Mouse (Mus musculus) intestine, embryonic 15.5 days (tissue): ENCODE data around the gene Abhd12b. TPM values are rescaled to one million over a fixed set of nuclear protein-coding genes. Genes with fewer than 3 reads are reported as not detected.

Experiments used
- ATAC-seq: fragments of 200-750 bp; cut with Nextera tagmentation; 2 replicates; pipeline ENCODE4 v1.8.0; 2017; ENCODE audit warnings: moderate TSS enrichment, moderate library complexity
- H3K27ac ChIP-seq: fragments of 300-500 bp; sonication (generic); 2 replicates; pipeline ENCODE4 v1.5.1; 2015; ENCODE audit warnings: mild to moderate bottlenecking, inconsistent platforms
- H3K27me3 ChIP-seq: fragments of 300-500 bp; sonication (generic); replicated peaks from 2 replicates; pipeline ENCODE4 v1.6.1; 2015; ENCODE audit warnings: inconsistent platforms
- H3K36me3 ChIP-seq: fragments of 300-500 bp; sonication (generic); 2 replicates; pipeline ENCODE4 v1.6.1; 2015; ENCODE audit warnings: inconsistent platforms
- H3K4me1 ChIP-seq: fragments of 300-500 bp; sonication (generic); replicated peaks from 2 replicates; pipeline ENCODE4 v1.6.1; 2015; ENCODE audit warnings: inconsistent platforms
- H3K4me2 ChIP-seq: fragments of 300-500 bp; sonication (generic); replicated peaks from 2 replicates; pipeline ENCODE4 v1.6.1; 2015; ENCODE audit warnings: mild to moderate bottlenecking, inconsistent platforms
- H3K4me3 ChIP-seq: fragments of 300-500 bp; sonication (generic); replicated peaks from 2 replicates; pipeline ENCODE4 v1.5.1; 2015; ENCODE audit warnings: inconsistent platforms
- H3K9ac ChIP-seq: fragments of 300-500 bp; sonication (generic); 2 replicates; pipeline ENCODE4 v1.6.1; 2015; ENCODE audit warnings: inconsistent platforms
- H3K9me3 ChIP-seq: fragments of 300-500 bp; sonication (generic); 2 replicates; pipeline ENCODE4 v1.6.1; 2016; ENCODE audit warnings: inconsistent platforms
- WGBS: fragments of 180-500 bp; shearing (Covaris S2); methylation state at CpG from one replicate; pipeline ENCODE4 v1.1.7; 2015; 5-methylcytosine and 5-hydroxymethylcytosine counted together
- polyA plus RNA-seq: library from polyadenylated mRNA; unstranded; fragments of >200 nt; fragmentation: Nextera tagmentation; extraction: Ambion mirVana; gene quantifications from 2 replicates; pipeline ENCODE4 v1.2.1, GENCODE M21; 2015

Gene Abhd12b
- polyA plus RNA-seq, 1 experiment from 2014 or later: 0.11 TPM

GRCm38 (mm10) chr12:70117146-70117545 is 36.8 kb upstream of the Abhd12b start:
- 83% methylated on average over 10 of the region's 10 CpGs for WGBS
- Histone ChIP-seq H3K36me3 (no peaks in the 10 kb centered on the region), H3K27ac (no peak overlapping the region), H3K9me3 (no peaks in the 10 kb centered on the region), H3K27me3 (no peaks in the 10 kb centered on the region), H3K4me3 (no peak overlapping the region), H3K4me2 (no peak overlapping the region), H3K4me1 (no peaks in the 10 kb centered on the region), H3K9ac (no peak overlapping the region)
- no peak for ATAC-seq

GRCm38 (mm10) chr12:70118721-70119345 is 35.1 kb upstream of the Abhd12b start:
- H3K27me3 ChIP-seq: no peaks in the 10 kb centered on the region
- ATAC-seq: no peak
- H3K36me3 ChIP-seq: no peaks in the 10 kb centered on the region
- H3K9ac ChIP-seq: no peak overlapping the region
- H3K4me3 ChIP-seq: no peak overlapping the region
- no peaks in the 10 kb centered on the region for H3K9me3 ChIP-seq
- no peak overlapping the region for H3K27ac ChIP-seq
- H3K4me1 ChIP-seq: no peaks in the 10 kb centered on the region
- 87% methylated on average over 10 of the region's 10 CpGs for WGBS
- H3K4me2 ChIP-seq: no peak overlapping the region

GRCm38 (mm10) chr12:70119552-70119951 is 34.4 kb upstream of the Abhd12b start:
- H3K9ac ChIP-seq: no peak overlapping the region
- H3K4me3 ChIP-seq: no peak overlapping the region
- WGBS: 66% methylated on average over 2 of the region's 2 CpGs
- no peaks in the 10 kb centered on the region for H3K36me3 ChIP-seq
- H3K27me3 ChIP-seq: no peaks in the 10 kb centered on the region
- H3K27ac ChIP-seq: no peak overlapping the region
- H3K4me1 ChIP-seq: no peaks in the 10 kb centered on the region
- ATAC-seq: no peak
- H3K4me2 ChIP-seq: no peak overlapping the region
- no peaks in the 10 kb centered on the region for H3K9me3 ChIP-seq

GRCm38 (mm10) chr12:70126626-70127025 is 27.3 kb upstream of the Abhd12b start:
- ATAC-seq: no peak
- Histone ChIP-seq H3K4me2 (no peak overlapping the region), H3K4me3 (no peak overlapping the region), H3K27ac (no peak overlapping the region), H3K9me3 (no peaks in the 10 kb centered on the region), H3K27me3 (no peaks in the 10 kb centered on the region), H3K9ac (no peak overlapping the region), H3K36me3 (no peaks in the 10 kb centered on the region), H3K4me1 (no peaks in the 10 kb centered on the region)
- WGBS: 86% methylated on average over 4 of the region's 4 CpGs

- Histone ChIP-seq H3K4me3 (no peak overlapping the region), H3K9ac (no peak overlapping the region), H3K9me3 (no peaks in the 10 kb centered on the region), H3K36me3 (no peaks in the 10 kb centered on the region), H3K4me2 (no peak overlapping the region), H3K27me3 (no peaks in the 10 kb centered on the region), H3K4me1 (no peaks in the 10 kb centered on the region), H3K27ac (no peak overlapping the region)
- 39% methylated on average over 5 of the region's 5 CpGs for WGBS
- ATAC-seq: no peak
Measured at GRCm38 (mm10) chr12:70129105-70129504, 24.8 kb upstream of the Abhd12b start.

GRCm38 (mm10) chr12:70131042-70131675 is 22.8 kb upstream of the Abhd12b start:
- no peaks in the 10 kb centered on the region for H3K27me3 ChIP-seq
- WGBS: 42% methylated on average over 20 of the region's 20 CpGs
- no peaks in the 10 kb centered on the region for H3K4me1 ChIP-seq
- H3K4me3 ChIP-seq: peak overlapping the region; percentile 6; the same call in 1 of the 2 replicates
- no peaks in the 10 kb centered on the region for H3K36me3 ChIP-seq
- no peak for ATAC-seq
- 0 out of 2 replicates have a peak overlapping the region, but pooled peaks have one; percentile 17 for H3K27ac ChIP-seq
- peak overlapping the region; percentile 43 for H3K4me2 ChIP-seq
- no peaks in the 10 kb centered on the region for H3K9me3 ChIP-seq
- H3K9ac ChIP-seq: peak overlapping the region; percentile 11; the same call in 1 of the 2 replicates

- no peak overlapping the region for H3K9ac ChIP-seq
- 89% methylated on average over 20 of the region's 20 CpGs for WGBS
- H3K27me3 ChIP-seq: no peaks in the 10 kb centered on the region
- H3K4me2 ChIP-seq: no peak overlapping the region
- no peak overlapping the region for H3K4me3 ChIP-seq
- no peak for ATAC-seq
- H3K9me3 ChIP-seq: no peaks in the 10 kb centered on the region
- no peaks in the 10 kb centered on the region for H3K4me1 ChIP-seq
- no peaks in the 10 kb centered on the region for H3K36me3 ChIP-seq
- H3K27ac ChIP-seq: no peak overlapping the region
Measured at GRCm38 (mm10) chr12:70134627-70135235, 19.2 kb upstream of the Abhd12b start.

- H3K9ac ChIP-seq: no peak overlapping the region
- WGBS: 46% methylated on average over 12 of the region's 12 CpGs
- H3K4me1 ChIP-seq: no peaks in the 10 kb centered on the region
- no peaks in the 10 kb centered on the region for H3K36me3 ChIP-seq
- ATAC-seq: no peak
- H3K9me3 ChIP-seq: no peaks in the 10 kb centered on the region
- peak overlapping the region; percentile 12; the same call in 1 of the 2 replicates for H3K4me2 ChIP-seq
- H3K4me3 ChIP-seq: no peak overlapping the region
- H3K27me3 ChIP-seq: no peaks in the 10 kb centered on the region
- no peak overlapping the region for H3K27ac ChIP-seq
Measured at GRCm38 (mm10) chr12:70136185-70136756, 17.7 kb upstream of the Abhd12b start.

GRCm38 (mm10) chr12:70137095-70137494 is 16.8 kb upstream of the Abhd12b start:
- WGBS: 64% methylated on average over 4 of the region's 4 CpGs
- Histone ChIP-seq H3K9ac (no peak overlapping the region), H3K9me3 (no peaks in the 10 kb centered on the region), H3K4me3 (no peak overlapping the region), H3K27ac (no peak overlapping the region), H3K27me3 (no peaks in the 10 kb centered on the region), H3K36me3 (no peaks in the 10 kb centered on the region), H3K4me1 (no peaks in the 10 kb centered on the region), H3K4me2 (no peak overlapping the region)
- ATAC-seq: no peak

- no peak for ATAC-seq
- Histone ChIP-seq H3K4me1 (no peaks in the 10 kb centered on the region), H3K9me3 (no peaks in the 10 kb centered on the region), H3K4me3 (no peak overlapping the region), H3K27me3 (no peaks in the 10 kb centered on the region), H3K36me3 (no peaks in the 10 kb centered on the region), H3K9ac (no peak overlapping the region), H3K4me2 (no peak overlapping the region), H3K27ac (no peak overlapping the region)
- WGBS: 69% methylated on average over 9 of the region's 9 CpGs
Measured at GRCm38 (mm10) chr12:70137626-70138025, 16.3 kb upstream of the Abhd12b start.

GRCm38 (mm10) chr12:70139871-70140270 is 14.1 kb upstream of the Abhd12b start:
- ATAC-seq: no peak

GRCm38 (mm10) chr12:70140542-70140941 is 13.4 kb upstream of the Abhd12b start:
- H3K9me3 ChIP-seq: no peaks in the 10 kb centered on the region
- H3K27ac ChIP-seq: no peak overlapping the region
- no peaks in the 10 kb centered on the region for H3K27me3 ChIP-seq
- WGBS: 93% methylated on average over 5 of the region's 5 CpGs
- H3K4me1 ChIP-seq: no peaks in the 10 kb centered on the region
- no peaks in the 10 kb centered on the region for H3K36me3 ChIP-seq
- no peak overlapping the region for H3K4me2 ChIP-seq
- ATAC-seq: no peak
- no peak overlapping the region for H3K4me3 ChIP-seq
- H3K9ac ChIP-seq: no peak overlapping the region

More at GRCm38 (mm10) chr12:70139871-70140270, 14.1 kb upstream of the Abhd12b start:
- H3K4me2 ChIP-seq: no peak overlapping the region
- H3K4me3 ChIP-seq: no peak overlapping the region
- no peaks in the 10 kb centered on the region for H3K9me3 ChIP-seq
- no peak overlapping the region for H3K27ac ChIP-seq
- no peaks in the 10 kb centered on the region for H3K4me1 ChIP-seq
- H3K36me3 ChIP-seq: no peaks in the 10 kb centered on the region
- H3K27me3 ChIP-seq: no peaks in the 10 kb centered on the region
- no peak overlapping the region for H3K9ac ChIP-seq
- 64% methylated on average over 4 of the region's 4 CpGs for WGBS
